Comparison of ENCODE assay signal across 16 mouse cellular contexts in genomic region chr1:152476126-152476525, GRCm38 (mm10).
"Had no signal": no experiment of that assay in that cellular context is flagged by ENCODE, and none has a peak within 500 bp of the region (broad histone marks: within the 10 kb centered on the region; RNA-seq: fewer than 3 reads in every experiment).

No protein-coding gene starts in this region.

- H3K4me1 ChIP-seq: kidney, embryonic 15.5 days; liver, embryonic 12.5 days; midbrain, embryonic 10.5 days; neural tube, embryonic 15.5 days had no signal

- H3K27me3 ChIP-seq: kidney, embryonic 15.5 days; liver, embryonic 12.5 days; neural tube, embryonic 15.5 days had no signal

- H3K36me3 ChIP-seq: kidney, embryonic 15.5 days; liver, embryonic 12.5 days; midbrain, embryonic 10.5 days; neural tube, embryonic 15.5 days had no signal

- DNase-seq: kidney, adult 18-20 months; kidney, postnatal 25 days; lung, embryonic 14.5 days; lung, postnatal 10 days; lung, postnatal 4 days; midbrain, embryonic 14.5 days; right cerebral cortex, adult 18-20 months; right cerebral cortex, postnatal 25 days; thymus, postnatal 14 days had no signal

- H3K4me3 ChIP-seq: kidney, embryonic 15.5 days; left cerebral cortex, adult 2 months; liver, embryonic 12.5 days; midbrain, embryonic 10.5 days; myocyte; neural tube, embryonic 15.5 days had no signal

- H3K9me3 ChIP-seq: kidney, embryonic 15.5 days; liver, embryonic 12.5 days; midbrain, embryonic 10.5 days; neural tube, embryonic 15.5 days had no signal

- H3K27ac ChIP-seq: kidney, embryonic 15.5 days; left cerebral cortex, adult 2 months; liver, embryonic 12.5 days; midbrain, embryonic 10.5 days; neural tube, embryonic 15.5 days; stomach, postnatal 0 days had no signal
